ENCODE assay signal across 13 mouse cellular contexts in the genomic region with DNA sequence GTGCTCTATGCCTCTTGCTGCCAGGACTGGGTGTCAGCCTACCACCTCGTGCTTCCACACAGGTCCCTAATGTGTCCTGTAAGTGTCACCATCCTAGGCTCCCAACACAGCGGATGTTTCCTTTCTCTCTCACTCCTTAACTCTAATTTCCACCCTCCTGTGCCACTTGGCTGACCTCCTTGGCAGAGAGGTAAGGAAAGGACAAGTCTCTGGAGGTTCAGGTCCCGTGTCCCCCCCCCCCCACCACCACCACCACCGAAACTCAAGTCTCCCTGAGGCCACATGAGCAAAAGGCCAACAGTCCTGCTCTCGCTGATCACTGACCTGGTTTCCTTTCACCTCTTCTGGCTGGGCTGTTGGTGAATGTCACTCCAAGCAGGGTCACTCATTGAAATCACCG.
DNase-seq lines count a peak whose midpoint lies in the region; ATAC-seq lines count a peak whose summit lies in the region.
"Had no signal": no experiment of that assay in that cellular context is flagged by ENCODE, and none has a peak within 500 bp of the region (broad histone marks: within the 10 kb centered on the region; RNA-seq: fewer than 3 reads in every experiment).

No protein-coding gene starts in this region.

- no peak overlapping the region for H3K4me3 ChIP-seq in kidney, embryonic 15.5 days (replicated peaks)
- no peak overlapping the region for H3K4me3 ChIP-seq in forebrain, embryonic 12.5 days (replicated peaks)
- no peak overlapping the region for H3K4me3 ChIP-seq in hindbrain, embryonic 13.5 days
- H3K4me3 ChIP-seq in midbrain, embryonic 14.5 days (replicated peaks; ENCODE audit: low read depth, low read length), result no peak overlapping the region
- H3K4me3 ChIP-seq: liver, embryonic 15.5 days had no signal

- no peaks in the 10 kb centered on the region for H3K9me3 ChIP-seq in kidney, embryonic 15.5 days (replicated peaks)
- no peaks in the 10 kb centered on the region; the same call in 1 of the 2 replicates for H3K9me3 ChIP-seq in forebrain, embryonic 12.5 days
- H3K9me3 ChIP-seq in hindbrain, embryonic 13.5 days, result no peaks in the 10 kb centered on the region
- no peaks in the 10 kb centered on the region for H3K9me3 ChIP-seq in midbrain, embryonic 14.5 days (ENCODE audit: control insufficient read depth, low read length)
- H3K9me3 ChIP-seq: liver, embryonic 15.5 days had no signal

- peak overlapping the region; percentile 88; the same call in 1 of the 2 replicates for H3K27ac ChIP-seq in kidney, embryonic 15.5 days
- H3K27ac ChIP-seq in forebrain, embryonic 12.5 days, result peak overlapping the region; percentile 98
- peak overlapping the region; percentile 97 for H3K27ac ChIP-seq in hindbrain, embryonic 13.5 days
- H3K27ac ChIP-seq in midbrain, embryonic 14.5 days (replicated peaks; ENCODE audit: low read depth, low read length), result peak overlapping the region; percentile 85
- H3K27ac ChIP-seq: liver, embryonic 15.5 days had no signal

- intact Hi-C loops in left cerebral cortex, postnatal 36 days (cut with DNase I), result no loop called here

- H3K27me3 ChIP-seq in kidney, embryonic 15.5 days, result no peaks in the 10 kb centered on the region
- H3K27me3 ChIP-seq in forebrain, embryonic 12.5 days, result no peaks in the 10 kb centered on the region
- H3K27me3 ChIP-seq in hindbrain, embryonic 13.5 days, result no peaks in the 10 kb centered on the region
- H3K27me3 ChIP-seq in midbrain, embryonic 14.5 days (ENCODE audit: control insufficient read depth, insufficient read depth, low read length), result no peaks in the 10 kb centered on the region
- H3K27me3 ChIP-seq: CH12.LX; liver, embryonic 15.5 days; Patski had no signal

- H3K9ac ChIP-seq in kidney, embryonic 15.5 days, result no peak overlapping the region
- H3K9ac ChIP-seq in forebrain, embryonic 12.5 days, result no peak overlapping the region
- no peak overlapping the region for H3K9ac ChIP-seq in hindbrain, embryonic 13.5 days
- no peak overlapping the region for H3K9ac ChIP-seq in midbrain, embryonic 14.5 days (replicated peaks; ENCODE audit: low read length)
- H3K9ac ChIP-seq: liver, embryonic 15.5 days had no signal

- DNase-seq in kidney, adult 11 months, result no peak
- DNase-seq in midbrain, embryonic 14.5 days, result no peak
- no peak for DNase-seq in thymus, postnatal 0 days (ENCODE audit: low spot score)
- DNase-seq in left cerebral cortex, postnatal 36 days (ENCODE audit: low spot score in 2 of 2), result no peak
- no peak for DNase-seq in cerebellum, adult 9-11 months
- DNase-seq: kidney, adult 18-20 months; thymus, adult 2 months had no signal

- no peaks in the 10 kb centered on the region for H3K36me3 ChIP-seq in kidney, embryonic 15.5 days
- H3K36me3 ChIP-seq in forebrain, embryonic 12.5 days (replicated peaks), result no peaks in the 10 kb centered on the region
- H3K36me3 ChIP-seq in hindbrain, embryonic 13.5 days, result no peaks in the 10 kb centered on the region
- no peaks in the 10 kb centered on the region for H3K36me3 ChIP-seq in midbrain, embryonic 14.5 days (ENCODE audit: control insufficient read depth, insufficient read depth, low read length)
- H3K36me3 ChIP-seq: liver, embryonic 15.5 days had no signal

- ATAC-seq in kidney, embryonic 15.5 days (replicated peaks; ENCODE audit: low FRiP score), result no peak
- ATAC-seq in forebrain, embryonic 12.5 days (ENCODE audit: low FRiP score), result no peak
- ATAC-seq in hindbrain, embryonic 13.5 days (ENCODE audit: low FRiP score), result no peak
- no peak for ATAC-seq in midbrain, embryonic 14.5 days (ENCODE audit: low FRiP score, low TSS enrichment)
- ATAC-seq: Patski had no signal

- no peak overlapping the region for H3K4me2 ChIP-seq in kidney, embryonic 15.5 days
- no peak overlapping the region for H3K4me2 ChIP-seq in forebrain, embryonic 12.5 days
- H3K4me2 ChIP-seq in hindbrain, embryonic 13.5 days, result no peak overlapping the region
- H3K4me2 ChIP-seq in midbrain, embryonic 14.5 days (ENCODE audit: low read length), result no peak overlapping the region
- H3K4me2 ChIP-seq: liver, embryonic 15.5 days had no signal

- H3K4me1 ChIP-seq in kidney, embryonic 15.5 days, result peaks cover 56% of the 10 kb centered on the region
- H3K4me1 ChIP-seq in forebrain, embryonic 12.5 days, result peaks cover 77% of the 10 kb centered on the region
- H3K4me1 ChIP-seq in hindbrain, embryonic 13.5 days (replicated peaks), result peaks cover 64% of the 10 kb centered on the region
- H3K4me1 ChIP-seq in midbrain, embryonic 14.5 days (ENCODE audit: control insufficient read depth, insufficient read depth, low read length), result peaks cover 50% of the 10 kb centered on the region
- H3K4me1 ChIP-seq: liver, embryonic 15.5 days had no signal

- 73% methylated on average over 5 of the region's 6 CpGs for WGBS in kidney, embryonic 15.5 days
- 81% methylated on average over 6 of the region's 6 CpGs for WGBS in forebrain, embryonic 12.5 days
- WGBS in hindbrain, embryonic 13.5 days, result 76% methylated on average over 6 of the region's 6 CpGs
- WGBS in midbrain, embryonic 14.5 days, result 85% methylated on average over 6 of the region's 6 CpGs
